Mouse (Mus musculus) cerebellum, adult 2 months (tissue): ENCODE measurements around the gene Hsf4. TPM values are rescaled to one million over a fixed set of nuclear protein-coding genes. Genes with fewer than 3 reads are reported as not detected.

Source experiments
- DNase-seq, 2 experiments: peaks; one replicate each; pipeline ENCODE4 v3.0.0; 2021
- H3K27ac ChIP-seq: fragments of 200-500 bp; 2 replicates; pipeline ENCODE4 v1.5.1; 2012; ENCODE audit warnings: low read length, control low read depth, inconsistent platforms; ENCODE audit not compliant: insufficient read depth
- H3K27me3 ChIP-seq: fragments of 200-500 bp; 2 replicates; pipeline ENCODE4 v1.6.1; 2012; ENCODE audit warnings: inconsistent platforms, mild to moderate bottlenecking, low read length, moderate library complexity; ENCODE audit not compliant: control insufficient read depth, insufficient read depth
- H3K4me1 ChIP-seq: fragments of 200-500 bp; 2 replicates; pipeline ENCODE4 v1.6.1; 2011; ENCODE audit warnings: low read length; ENCODE audit not compliant: control insufficient read depth, insufficient read depth
- H3K4me3 ChIP-seq: fragments of 200-500 bp; replicated peaks from 2 replicates; pipeline ENCODE3; 2011; ENCODE audit warnings: mild to moderate bottlenecking, low read depth, low read length, control low read depth; ENCODE audit not compliant: insufficient read depth
- CTCF ChIP-seq: fragments of 200-500 bp; IDR thresholded peaks from 2 replicates; pipeline ENCODE4 v1.5.1; 2011; ENCODE audit warnings: low read depth, mild to moderate bottlenecking, control low read depth, low read length, moderate library complexity, borderline replicate concordance; ENCODE audit not compliant: insufficient read depth
- POLR2A ChIP-seq: fragments of 200-500 bp; IDR thresholded peaks from 2 replicates; pipeline ENCODE4 v1.6.1; 2011; ENCODE audit warnings: low read length, control low read depth, borderline replicate concordance; ENCODE audit not compliant: insufficient read depth
- WGBS: fragments of 180-500 bp; shearing (Covaris S2); methylation state at CpG from one replicate; pipeline ENCODE4 v1.1.7; 2018; 5-methylcytosine and 5-hydroxymethylcytosine counted together
- polyA plus RNA-seq: library from polyadenylated mRNA; depleted of rRNA; stranded (reverse); fragments of >200 nt; gene quantifications from 2 replicates; pipeline ENCODE4 v1.2.3, GENCODE M21; 2012

The Hsf4 gene
- polyA plus RNA-seq, 1 experiment, result 24.5 TPM

DNA sequence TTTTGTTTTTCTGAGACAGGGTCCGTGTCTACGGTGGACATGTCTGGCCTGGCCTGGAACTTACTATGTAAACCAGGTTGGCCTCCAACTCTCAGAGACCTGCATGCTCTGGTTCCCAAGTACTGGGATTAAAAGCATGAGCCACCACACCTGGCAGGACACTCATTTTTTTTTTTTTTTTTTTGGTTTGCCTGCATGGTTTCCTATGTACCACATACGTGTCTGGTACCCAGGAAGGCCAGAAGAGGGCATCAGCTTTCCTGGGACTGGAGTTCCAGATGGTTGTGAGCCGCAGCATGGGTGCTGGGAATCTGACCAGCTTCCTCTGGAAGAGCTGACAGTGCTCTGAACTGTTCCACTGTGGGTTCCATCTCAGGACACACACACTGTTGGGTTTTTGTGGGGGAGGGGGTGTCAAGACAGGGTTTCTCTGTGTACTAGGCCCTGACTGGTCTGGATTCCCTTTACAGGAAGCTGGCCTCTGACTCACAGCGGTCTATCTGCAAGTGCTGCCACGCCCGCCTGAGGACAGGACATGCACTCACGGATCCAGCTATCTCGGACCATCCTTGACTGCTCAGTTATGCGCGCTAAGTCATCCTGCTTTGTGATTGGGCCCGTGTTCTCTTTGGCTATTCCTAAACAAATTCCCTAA is 8.1 kb upstream of the Hsf4 start:
- Histone ChIP-seq H3K4me1 (no peaks in the 10 kb centered on the region), H3K4me3 (no peak overlapping the region), H3K27me3 (no peaks in the 10 kb centered on the region), H3K27ac (no peak overlapping the region)
- TF ChIP-seq POLR2A, result no peak
- TF ChIP-seq CTCF, result no peak
- 92% methylated on average over 12 of the region's 12 CpGs for WGBS
- no peak for DNase-seq

DNA sequence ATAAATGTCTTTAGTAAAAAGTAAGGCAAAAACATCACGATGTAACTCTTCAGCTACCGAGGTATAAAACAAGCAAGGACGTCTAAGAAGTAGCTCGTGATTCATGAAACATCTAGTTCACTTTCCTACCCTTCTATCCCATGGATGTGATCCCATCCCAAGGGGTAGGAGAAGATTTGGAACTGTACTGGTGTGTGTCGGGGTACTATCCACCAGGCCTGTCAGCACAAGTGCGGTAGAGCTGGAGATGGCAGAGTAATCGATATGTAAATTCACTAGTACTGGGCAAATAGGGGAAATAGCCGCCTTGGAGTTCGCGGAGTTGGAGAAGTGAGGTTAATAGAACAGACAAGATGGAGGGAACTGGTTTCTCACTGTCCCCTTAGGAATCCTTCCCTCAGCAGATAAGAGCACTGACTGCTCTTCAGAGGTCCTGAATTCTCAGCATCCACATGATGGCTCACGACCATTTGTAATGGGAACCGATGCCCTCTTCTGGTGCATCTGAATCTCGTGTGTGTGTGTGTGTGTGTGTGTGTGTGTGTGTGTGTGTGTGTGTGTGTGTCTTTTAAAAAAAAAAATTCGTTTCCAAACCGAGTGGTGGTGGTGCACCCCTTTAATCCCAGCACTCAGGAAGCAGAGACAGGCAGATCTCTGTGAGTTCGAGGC is 6.2 kb upstream of the Hsf4 start:
- Histone ChIP-seq H3K27ac (no peak overlapping the region), H3K4me3 (no peak overlapping the region), H3K27me3 (no peaks in the 10 kb centered on the region), H3K4me1 (0 out of 2 replicates have a peak, but pooled peaks cover 3% of the 10 kb centered on the region)
- TF ChIP-seq POLR2A (no peak), CTCF (no peak)
- 47% methylated on average over 16 of the region's 16 CpGs for WGBS
- DNase-seq, result no peak

DNA sequence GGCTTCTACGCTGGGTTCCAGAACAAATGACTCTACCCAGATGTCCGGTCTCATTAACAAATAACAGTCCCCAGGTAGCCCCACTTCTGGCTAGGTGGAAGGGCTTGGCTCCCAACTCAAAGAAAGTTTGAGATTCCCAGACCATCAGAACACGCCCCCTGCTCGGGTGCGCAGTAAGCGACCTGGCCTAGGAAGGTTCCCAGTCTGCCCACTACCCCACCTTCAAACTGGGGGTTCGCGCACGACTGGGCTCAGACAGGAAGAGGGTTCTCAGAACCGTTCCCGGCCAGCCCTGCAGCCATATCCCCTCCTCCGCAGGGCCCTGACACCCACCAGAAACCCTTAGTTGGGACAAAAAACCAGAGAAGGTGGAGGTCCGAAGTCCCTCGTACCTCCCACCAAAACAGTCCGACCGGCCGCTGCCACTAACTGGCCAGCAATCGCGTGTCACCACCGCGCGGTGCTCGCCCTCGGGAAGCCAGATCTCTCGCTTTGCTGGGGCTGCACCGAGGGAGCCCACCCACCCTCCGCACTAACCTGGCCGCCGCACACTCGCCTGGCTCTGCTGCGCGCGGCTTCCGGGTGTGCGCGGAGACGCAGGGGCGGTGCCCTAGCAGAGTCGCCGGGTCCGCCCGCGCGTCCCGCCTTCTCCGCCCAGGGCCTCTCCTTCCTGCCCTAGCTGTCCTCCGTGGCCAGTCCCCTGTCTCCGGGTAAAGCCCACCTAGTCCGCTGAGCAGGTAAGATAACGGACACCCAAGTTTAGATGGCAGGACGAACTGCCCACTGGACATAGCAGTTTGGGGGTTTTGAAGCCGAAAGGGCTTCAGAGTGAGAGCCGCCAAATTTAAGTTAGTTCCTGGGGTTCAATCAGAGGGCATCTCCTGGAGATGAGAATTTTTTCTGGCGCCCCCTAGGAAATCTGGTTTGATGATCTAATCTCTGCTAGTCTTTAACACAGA is 5.3 kb upstream of the Hsf4 start, which contains the start of the genes Tradd and Fbxl8:
Gene Tradd, minus strand, starts transcription at position 586 of the 959 bp plus-strand sequence.
Gene Fbxl8, plus strand, starts transcription at position 625 of the 959 bp plus-strand sequence.
- peak; percentile 65 to 70 for DNase-seq
- H3K4me1 ChIP-seq, result 0 out of 2 replicates have a peak, but pooled peaks cover 3% of the 10 kb centered on the region
- H3K27ac ChIP-seq, result no peak within 1 kb of the TSS
- WGBS, result 2% methylated on average over 54 of the region's 54 CpGs
- H3K27me3 ChIP-seq, result no peaks in the 10 kb centered on the region
- TF ChIP-seq POLR2A (no peak), CTCF (no peak)
- peak within 1 kb of the TSS; percentile 72 for H3K4me3 ChIP-seq

DNA sequence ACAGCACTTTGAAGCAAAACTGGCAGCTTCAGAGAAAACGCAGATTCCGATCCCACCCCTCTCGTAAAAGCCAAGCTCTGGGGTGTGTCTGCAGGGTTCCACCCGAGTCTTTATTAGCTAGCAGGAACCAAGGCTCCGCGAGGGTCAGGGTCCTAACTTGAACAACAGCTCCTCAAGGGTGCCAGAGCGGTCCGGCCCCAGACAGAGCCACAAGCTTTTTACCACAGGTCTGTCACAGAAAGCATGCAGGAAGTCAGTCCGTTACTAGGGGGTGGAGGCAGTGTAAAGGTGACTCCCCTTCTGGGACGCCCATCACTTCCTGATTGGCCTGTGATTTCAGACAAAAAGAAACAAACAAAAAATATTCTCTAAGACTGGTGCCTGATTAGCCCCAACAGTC is 4.5 kb upstream of the Hsf4 start:
- no peaks in the 10 kb centered on the region; the same call in 1 of the 2 replicates for H3K27me3 ChIP-seq
- TF ChIP-seq POLR2A (no peak), CTCF (no peak)
- no peak for DNase-seq
- H3K4me1 ChIP-seq, result 0 out of 2 replicates have a peak, but pooled peaks cover 3% of the 10 kb centered on the region
- no peak overlapping the region for H3K4me3 ChIP-seq
- WGBS, result 27% methylated on average over 10 of the region's 10 CpGs
- H3K27ac ChIP-seq, result no peak overlapping the region

DNA sequence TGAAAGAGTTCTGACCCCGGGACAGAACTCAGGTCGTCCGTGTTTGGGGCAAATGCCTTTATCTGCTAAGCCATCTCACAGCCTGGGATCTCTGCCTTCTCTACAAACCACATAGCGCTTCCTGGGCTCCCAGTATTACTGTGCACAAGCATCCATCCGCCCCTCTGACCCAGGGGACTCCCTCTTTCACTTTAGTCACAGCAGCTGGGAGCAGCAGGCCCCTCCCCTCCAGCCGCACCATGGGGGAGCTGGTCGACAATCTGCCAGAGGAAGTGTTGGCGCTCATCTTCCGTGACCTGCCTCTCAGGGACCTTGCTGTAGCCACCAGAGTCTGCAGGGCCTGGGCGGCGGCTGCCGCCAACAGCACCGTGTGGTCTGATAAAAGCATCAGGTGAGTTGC is 2.8 kb upstream of the Hsf4 start:
- no peak for DNase-seq
- 41% methylated on average over 13 of the region's 13 CpGs for WGBS
- TF ChIP-seq POLR2A (no peak), CTCF (no peak)
- Histone ChIP-seq H3K27me3 (no peaks in the 10 kb centered on the region; the same call in 1 of the 2 replicates), H3K27ac (no peak overlapping the region), H3K4me3 (no peak overlapping the region), H3K4me1 (0 out of 2 replicates have a peak, but pooled peaks cover 3% of the 10 kb centered on the region)

DNA sequence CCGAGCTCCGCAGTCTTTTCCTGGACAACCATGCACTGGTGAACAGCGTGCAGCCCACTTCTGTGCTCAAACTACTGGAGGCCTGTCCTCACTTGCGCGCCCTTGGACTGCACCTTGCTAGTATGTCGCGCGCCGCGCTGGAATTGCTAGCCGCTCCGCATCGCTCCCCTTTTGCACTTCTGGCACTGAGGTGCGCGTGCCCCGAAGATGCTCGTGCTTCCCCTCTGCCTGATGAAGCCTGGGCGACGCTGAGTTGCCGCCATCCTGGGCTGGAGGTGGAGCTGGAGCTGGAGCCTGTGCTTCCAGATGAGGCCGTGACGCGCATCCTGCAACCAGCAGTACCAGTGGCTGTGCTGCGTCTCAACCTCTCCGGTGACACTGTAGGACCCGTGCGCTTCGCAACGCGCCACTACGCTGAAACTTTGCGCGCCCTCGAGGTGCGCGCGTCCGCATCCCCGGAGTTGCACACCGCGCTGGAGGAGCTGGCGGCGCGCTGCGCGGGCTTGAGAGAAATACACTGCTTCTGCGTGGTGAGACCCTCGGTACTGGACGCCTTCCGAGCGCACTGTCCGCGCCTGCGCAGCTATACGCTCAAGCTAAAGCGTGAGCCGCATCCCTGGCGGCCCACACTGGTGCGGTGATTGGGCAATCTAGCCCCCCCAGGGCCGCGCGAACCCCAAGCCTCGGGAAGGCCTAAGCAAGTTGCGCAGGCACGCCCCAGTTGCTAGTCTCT is 1.1 kb upstream of the Hsf4 start:
- peak; percentile 58 to 67 for DNase-seq
- Histone ChIP-seq H3K27me3 (no peaks in the 10 kb centered on the region; the same call in 1 of the 2 replicates), H3K4me3 (peak overlapping the region; percentile 54), H3K4me1 (0 out of 2 replicates have a peak, but pooled peaks cover 3% of the 10 kb centered on the region), H3K27ac (no peak overlapping the region)
- 2% methylated on average over 65 of the region's 65 CpGs for WGBS
- TF ChIP-seq POLR2A (0 out of 2 replicates have a peak, but pooled peaks have one; percentile 20), CTCF (no peak)

DNA sequence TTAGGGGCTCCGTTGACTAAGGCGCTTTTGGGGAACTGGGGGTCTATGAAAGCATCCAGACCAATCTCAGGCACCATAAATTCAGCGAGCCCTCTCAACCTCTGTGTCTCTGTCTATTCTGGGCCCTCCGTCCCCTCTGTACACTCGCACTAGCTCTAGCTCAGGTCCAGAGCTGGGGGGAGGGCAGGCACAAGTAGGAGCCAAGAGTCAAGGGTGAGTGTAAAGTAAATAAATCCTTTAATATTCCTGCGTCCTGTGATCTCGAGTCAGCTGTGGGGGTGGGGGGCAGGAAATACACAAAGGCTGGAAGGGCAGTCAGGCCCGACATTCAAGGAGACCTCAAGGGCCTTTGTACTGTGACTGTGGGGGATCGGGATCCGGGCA is 534 bp upstream of the Hsf4 start:
- no peaks in the 10 kb centered on the region; the same call in 1 of the 2 replicates for H3K27me3 ChIP-seq
- peak overlapping the region; percentile 54 for H3K4me3 ChIP-seq
- DNase-seq, result peak in 1 of 2 experiments; percentile 30
- H3K27ac ChIP-seq, result no peak overlapping the region
- 8% methylated on average over 10 of the region's 10 CpGs for WGBS
- H3K4me1 ChIP-seq, result 0 out of 2 replicates have a peak, but pooled peaks cover 3% of the 10 kb centered on the region
- TF ChIP-seq POLR2A (no peak), CTCF (no peak)
